Mouse (Mus musculus) ovary, postnatal 36 days (tissue): ENCODE results near the gene Rarb.

ENCODE experiments used
- DNase-seq: peaks from one replicate; pipeline ENCODE4 v3.0.0; 2022; ENCODE audit warnings: low spot score, mixed read lengths

The Rarb gene

GRCm38 (mm10) chr14:16528631-16529030, 290.3 kb downstream of the Rarb start:
- DNase-seq, result no peak

GRCm38 (mm10) chr14:16526120-16526519, 292.8 kb downstream of the Rarb start:
- no peak for DNase-seq

- DNase-seq, result no peak
These were observed 293.6 kb downstream of the Rarb start for GRCm38 (mm10) chr14:16525137-16525924.

- DNase-seq, result no peak
These were observed 296.1 kb downstream of the Rarb start for GRCm38 (mm10) chr14:16522852-16523251.

GRCm38 (mm10) chr14:16519588-16520167, 299.3 kb downstream of the Rarb start:
- no peak for DNase-seq

GRCm38 (mm10) chr14:16517958-16518357, 301.0 kb downstream of the Rarb start:
- no peak for DNase-seq

GRCm38 (mm10) chr14:16515731-16516130, 303.2 kb downstream of the Rarb start:
- DNase-seq, result no peak

GRCm38 (mm10) chr14:16510574-16510973, 308.4 kb downstream of the Rarb start:
- DNase-seq, result no peak

- DNase-seq, result no peak
These were observed 309.1 kb downstream of the Rarb start for GRCm38 (mm10) chr14:16509825-16510224.

- DNase-seq, result no peak
These were observed 310.2 kb downstream of the Rarb start for GRCm38 (mm10) chr14:16508760-16509159.

GRCm38 (mm10) chr14:16497226-16497661, 321.7 kb downstream of the Rarb start:
- DNase-seq, result no peak

- DNase-seq, result no peak
These were observed 335.1 kb downstream of the Rarb start for GRCm38 (mm10) chr14:16483656-16484380.

GRCm38 (mm10) chr14:16480621-16481020, 338.3 kb downstream of the Rarb start:
- no peak for DNase-seq

- DNase-seq, result no peak
These were observed 339.4 kb downstream of the Rarb start for GRCm38 (mm10) chr14:16479521-16479920.

- DNase-seq, result no peak
These were observed 340.2 kb downstream of the Rarb start for GRCm38 (mm10) chr14:16478606-16479323.

- no peak for DNase-seq
These were observed 370.5 kb downstream of the Rarb start for GRCm38 (mm10) chr14:16448269-16448987.

GRCm38 (mm10) chr14:16447587-16447986, 371.4 kb downstream of the Rarb start:
- no peak for DNase-seq

- DNase-seq, result no peak
These were observed 374.1 kb downstream of the Rarb start for GRCm38 (mm10) chr14:16444859-16445258.

- no peak for DNase-seq
These were observed 379.4 kb downstream of the Rarb start for GRCm38 (mm10) chr14:16439385-16440126.

- no peak for DNase-seq
These were observed 381.6 kb downstream of the Rarb start for GRCm38 (mm10) chr14:16437386-16437785.
